Mouse (Mus musculus) adrenal gland, adult 2 months (tissue): ENCODE data around the gene Stx1a. TPM values are rescaled to one million over a fixed set of nuclear protein-coding genes. Genes with fewer than 3 reads are reported as not detected.

Experiments used
- DNase-seq: peaks from one replicate; pipeline ENCODE4 v3.0.0; 2021
- polyA plus RNA-seq: library from polyadenylated mRNA; depleted of rRNA; stranded (reverse); fragments of >200 nt; gene quantifications from 2 replicates; pipeline ENCODE4 v1.2.3, GENCODE M21; 2012; rRNA removed
- total RNA-seq, 2 experiments: library from RNA; stranded (reverse); gene quantifications; 2 replicates each; pipeline ENCODE4 v1.2.3; 2021

Gene Stx1a
- total and polyA plus RNA-seq, 3 experiments: 5.9 to 31.8 (median 7.5) TPM

DNA sequence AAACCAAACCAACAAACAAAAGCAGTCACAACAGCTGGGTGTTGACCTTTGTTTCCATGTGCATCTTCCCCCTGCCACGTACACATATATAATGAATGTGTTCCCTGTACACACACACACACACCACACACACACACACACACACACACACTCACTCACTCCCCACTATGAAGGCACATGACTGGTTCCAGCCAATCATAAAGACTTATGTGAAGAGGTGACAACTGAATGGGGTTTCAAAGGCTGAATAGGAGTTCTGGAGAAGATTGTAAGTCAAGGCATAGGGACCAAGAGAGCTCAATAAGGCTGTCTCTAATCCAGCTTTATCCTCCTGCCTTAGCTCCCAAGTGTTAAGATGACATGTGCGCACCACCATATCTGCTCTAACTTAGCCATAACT is 56.3 kb downstream of the Stx1a start:
- no peak for DNase-seq

- DNase-seq: no peak
Observed at GRCm38 (mm10) chr5:135080539-135080938, 57.3 kb downstream of the Stx1a start.

DNA sequence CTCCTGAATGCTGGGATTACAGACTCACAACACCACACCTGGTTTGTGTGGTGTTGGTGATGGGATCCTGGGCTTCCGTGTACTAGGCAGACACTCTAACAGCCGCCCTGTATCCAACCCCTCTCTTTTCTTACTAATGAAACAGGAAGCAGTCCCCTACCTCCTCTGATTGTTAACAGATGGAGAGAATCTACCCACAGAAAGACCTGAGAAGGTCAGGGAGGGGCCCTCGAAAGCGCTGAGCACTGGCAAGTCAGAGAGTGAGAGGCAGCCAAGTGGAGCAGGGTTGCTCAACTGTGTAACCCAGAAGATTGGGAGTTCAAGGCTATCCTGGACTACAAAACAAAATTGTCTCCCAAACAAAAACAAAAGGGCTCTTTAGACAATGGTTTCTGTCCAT is 63.6 kb downstream of the Stx1a start:
- no peak for DNase-seq

DNA sequence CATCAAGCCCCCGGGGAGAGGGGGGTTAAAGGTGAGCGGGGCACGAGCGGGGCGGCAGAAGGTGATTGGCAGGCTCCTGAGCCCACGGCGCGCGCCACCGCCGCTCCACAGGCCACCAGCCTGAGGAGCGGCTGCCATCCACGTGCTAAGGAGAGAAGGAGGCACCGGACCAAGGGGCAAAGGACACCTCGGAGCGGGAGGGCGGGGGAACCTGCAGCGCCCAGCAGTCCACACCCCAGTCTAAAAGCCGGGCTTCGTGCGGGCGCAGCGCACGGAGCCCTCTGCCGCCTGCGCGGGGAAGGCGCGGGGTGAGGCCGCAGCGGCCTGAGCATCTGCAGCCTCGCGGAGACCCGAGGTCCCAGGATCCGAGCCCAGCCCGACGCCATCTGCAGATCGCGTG is 66.4 kb downstream of the Stx1a start, which contains the start of gene Mlxipl:
Gene Mlxipl, plus strand, starts transcription at position 238 of the 400 bp plus-strand sequence.
- peak; percentile 29 for DNase-seq

Other genes with a start within 250 kb of the Stx1a start
- not detected for gene Tmem270, start 116.7 kb upstream of the Stx1a start, total RNA-seq
- not detected in 2 replicates for gene Tmem270, start 116.7 kb upstream of the Stx1a start, polyA plus RNA-seq
- gene Cldn13, start 108.0 kb upstream of the Stx1a start, total RNA-seq: not detected
- not detected in 2 replicates for gene Cldn13, start 108.0 kb upstream of the Stx1a start, polyA plus RNA-seq
- gene Mettl27, start 91.1 kb upstream of the Stx1a start, total RNA-seq: 10 to 100 TPM; 23.5 to 33.1 TPM
- gene Mettl27, start 91.1 kb upstream of the Stx1a start, polyA plus RNA-seq: 22.5 and 39.1 TPM in 2 replicates
- not detected for gene Cldn4, start 76.5 kb upstream of the Stx1a start, total RNA-seq
- 0.06 TPM in 1 of 2 replicates, not detected in the other for gene Cldn4, start 76.5 kb upstream of the Stx1a start, polyA plus RNA-seq
- gene Cldn3, start 37.3 kb upstream of the Stx1a start, total RNA-seq: under 1 TPM; 0.62 to 0.75 TPM
- gene Cldn3, start 37.3 kb upstream of the Stx1a start, polyA plus RNA-seq: 2.9 and 3.7 TPM in 2 replicates
- gene Abhd11, start 14.3 kb upstream of the Stx1a start, total RNA-seq: 10 to 100 TPM; 51.7 to 52.4 TPM
- gene Abhd11, start 14.3 kb upstream of the Stx1a start, polyA plus RNA-seq: 90.8 and 100.0 TPM in 2 replicates
- 10 to 100 TPM; 30.7 to 43.3 TPM for gene Dnajc30, start 40.7 kb downstream of the Stx1a start, total RNA-seq
- 85.4 and 105 TPM in 2 replicates for gene Dnajc30, start 40.7 kb downstream of the Stx1a start, polyA plus RNA-seq
- 10 to 100 TPM; 46.3 to 62.4 TPM for gene Bud23, start 41.5 kb downstream of the Stx1a start, total RNA-seq
- gene Bud23, start 41.5 kb downstream of the Stx1a start, polyA plus RNA-seq: 62.8 and 65.6 TPM in 2 replicates
- gene Vps37d, start 54.8 kb downstream of the Stx1a start, total RNA-seq: 1 to 10 TPM; 1.4 to 4.5 TPM
- gene Vps37d, start 54.8 kb downstream of the Stx1a start, polyA plus RNA-seq: 7.4 and 9.7 TPM in 2 replicates
- 10 to 100 TPM; 49.2 to 91.7 TPM for gene Mlxipl, start 66.4 kb downstream of the Stx1a start, total RNA-seq
- gene Mlxipl, start 66.4 kb downstream of the Stx1a start, polyA plus RNA-seq: 127 and 165 TPM in 2 replicates
- gene Tbl2, start 126.2 kb downstream of the Stx1a start, total RNA-seq: 10 to 100 TPM; 22.7 to 35.9 TPM
- gene Tbl2, start 126.2 kb downstream of the Stx1a start, polyA plus RNA-seq: 8.7 and 9.2 TPM in 2 replicates
- 10 to 100 TPM; 77.9 to 95.3 TPM for gene Bcl7b, start 144.8 kb downstream of the Stx1a start, total RNA-seq
- 52.4 and 79.9 TPM in 2 replicates for gene Bcl7b, start 144.8 kb downstream of the Stx1a start, polyA plus RNA-seq
- 10 to 100 TPM; 70.8 to 78.3 TPM for gene Baz1b, start 163.8 kb downstream of the Stx1a start, total RNA-seq
- gene Baz1b, start 163.8 kb downstream of the Stx1a start, polyA plus RNA-seq: 26.8 and 30.8 TPM in 2 replicates
- gene Fzd9, start 227.7 kb downstream of the Stx1a start, total RNA-seq: 10 to 100 TPM in 1 of 2 experiments, 1 to 10 TPM in 1; 2.0 to 10.6 TPM
- 9.6 and 14.0 TPM in 2 replicates for gene Fzd9, start 227.7 kb downstream of the Stx1a start, polyA plus RNA-seq